Mouse (Mus musculus) embryonic facial prominence, embryonic 13.5 days (tissue): ENCODE data around the gene Rgs7bp. TPM values are rescaled to one million over a fixed set of nuclear protein-coding genes. Genes with fewer than 3 reads are reported as not detected.

Source experiments
- ATAC-seq: fragments of 200-750 bp; cut with Nextera tagmentation; 2 replicates; pipeline ENCODE4 v1.8.0; 2017; ENCODE audit warnings: low read depth; ENCODE audit not compliant: insufficient number of reproducible peaks, insufficient read depth, low FRiP score, low TSS enrichment
- H3K27ac ChIP-seq: fragments of 300-500 bp; sonication (generic); 2 replicates; pipeline ENCODE4 v1.5.1; 2015; ENCODE audit warnings: moderate library complexity, mild to moderate bottlenecking, inconsistent platforms
- H3K27me3 ChIP-seq: fragments of 300-500 bp; sonication (generic); 2 replicates; pipeline ENCODE4 v1.6.1; 2015; ENCODE audit warnings: mild to moderate bottlenecking, inconsistent platforms
- H3K36me3 ChIP-seq: fragments of 300-500 bp; sonication (generic); 2 replicates; pipeline ENCODE4 v1.6.1; 2015; ENCODE audit warnings: mild to moderate bottlenecking, inconsistent platforms
- H3K4me1 ChIP-seq: fragments of 300-500 bp; sonication (generic); 2 replicates; pipeline ENCODE4 v1.6.1; 2015; ENCODE audit warnings: inconsistent platforms
- H3K4me2 ChIP-seq: fragments of 300-500 bp; sonication (generic); 2 replicates; pipeline ENCODE4 v1.6.1; 2015; ENCODE audit warnings: moderate library complexity, mild to moderate bottlenecking, inconsistent platforms
- H3K4me3 ChIP-seq: fragments of 300-500 bp; sonication (generic); 2 replicates; pipeline ENCODE4 v1.5.1; 2015; ENCODE audit warnings: mild to moderate bottlenecking, inconsistent platforms
- H3K9ac ChIP-seq: fragments of 300-500 bp; sonication (generic); 2 replicates; pipeline ENCODE4 v1.6.1; 2015; ENCODE audit warnings: mild to moderate bottlenecking, inconsistent platforms
- H3K9me3 ChIP-seq: fragments of 300-500 bp; sonication (generic); 2 replicates; pipeline ENCODE4 v1.6.1; 2016; ENCODE audit warnings: inconsistent platforms
- WGBS: fragments of 180-500 bp; shearing (Covaris S2); methylation state at CpG from one replicate; pipeline ENCODE4 v1.1.7; 2015; ENCODE audit warnings: mixed read lengths; 5-methylcytosine and 5-hydroxymethylcytosine counted together
- polyA plus RNA-seq: library from polyadenylated mRNA; unstranded; fragments of >200 nt; fragmentation: Nextera tagmentation; extraction: Ambion mirVana; gene quantifications from 2 replicates; pipeline ENCODE4 v1.2.1, GENCODE M21; 2015

Rgs7bp gene
- polyA plus RNA-seq, result 2.3 and 2.7 TPM in 2 replicates

DNA sequence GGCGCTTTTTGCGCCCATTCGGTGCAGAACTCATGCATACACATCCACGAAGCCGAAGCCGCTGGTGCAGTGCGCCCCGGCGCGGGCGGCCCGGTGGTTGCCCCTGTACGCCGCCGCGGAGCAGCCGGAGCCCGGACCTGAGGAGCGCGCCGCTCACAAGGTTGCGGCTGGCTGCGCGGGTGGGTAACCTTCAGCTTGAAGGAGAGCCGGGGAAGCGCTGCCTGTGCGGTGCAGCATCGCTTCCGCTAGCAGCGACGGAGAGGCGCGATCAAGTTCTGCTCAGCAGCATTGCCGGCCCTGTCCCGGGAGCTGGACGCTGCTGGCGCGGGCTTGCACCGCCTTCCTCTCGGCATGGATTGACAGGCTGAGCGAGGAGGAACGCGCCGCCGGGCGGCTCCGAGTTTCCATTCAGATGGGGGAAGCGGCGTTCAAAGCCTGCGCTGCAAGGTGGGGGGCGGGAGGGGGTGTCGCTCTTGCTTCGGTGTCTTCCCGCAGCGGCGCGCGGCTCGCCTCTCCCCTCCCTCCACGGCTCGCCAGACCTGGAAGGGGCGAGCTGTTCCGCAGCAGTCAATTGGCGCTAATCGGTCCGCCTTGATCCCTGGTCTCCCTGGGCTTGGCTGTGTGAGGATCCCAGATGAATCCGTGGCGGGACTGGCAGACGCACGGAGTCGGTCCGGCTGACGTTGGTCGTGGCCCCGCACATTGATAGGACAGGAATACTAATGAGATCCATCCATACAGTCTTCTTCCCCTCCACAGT lies at the start of gene Rgs7bp:
TSS of gene Rgs7bp (minus strand) at position 750 of the 760 bp plus-strand sequence.
- Histone ChIP-seq H3K27ac (peak within 1 kb of the TSS; percentile 57), H3K4me1 (peaks cover 4% of the 10 kb centered on the region; the same call in 1 of the 2 replicates), H3K9me3 (no peaks in the 10 kb centered on the region), H3K9ac (peak within 1 kb of the TSS; percentile 75), H3K36me3 (no peaks in the 10 kb centered on the region), H3K4me2 (peak within 1 kb of the TSS; percentile 84), H3K4me3 (peak within 1 kb of the TSS; percentile 67), H3K27me3 (peaks cover 32% of the 10 kb centered on the region)
- under 1% methylated on average over 75 of the region's 75 CpGs for WGBS
- ATAC-seq, result peak; percentile 78

DNA sequence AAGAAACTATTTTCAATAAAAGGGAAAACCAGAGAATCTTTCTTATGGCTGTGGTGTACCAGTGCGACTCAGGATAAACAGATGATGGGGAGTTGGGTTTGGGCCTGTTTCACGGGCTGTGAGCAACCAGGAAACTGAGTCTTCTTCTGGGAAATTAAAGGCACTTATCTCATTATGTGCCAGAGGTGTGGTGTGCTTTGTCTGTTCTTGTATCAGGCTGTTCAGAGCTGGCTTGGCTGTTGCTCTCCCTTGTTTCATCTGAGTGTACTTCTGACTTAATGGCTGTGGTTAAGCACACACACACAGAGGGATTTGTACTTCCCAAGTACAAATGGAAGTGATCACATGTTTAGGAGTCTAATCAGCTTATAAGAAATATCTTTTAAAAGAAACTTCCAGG lies 49.7 kb upstream of the Rgs7bp start:
- Histone ChIP-seq H3K9ac (no peak overlapping the region), H3K4me1 (no peaks in the 10 kb centered on the region), H3K4me2 (no peak overlapping the region), H3K27ac (no peak overlapping the region), H3K9me3 (no peaks in the 10 kb centered on the region), H3K36me3 (no peaks in the 10 kb centered on the region), H3K4me3 (no peak overlapping the region), H3K27me3 (no peaks in the 10 kb centered on the region)
- 75% methylated on average over 2 of the region's 2 CpGs for WGBS
- no peak for ATAC-seq

DNA sequence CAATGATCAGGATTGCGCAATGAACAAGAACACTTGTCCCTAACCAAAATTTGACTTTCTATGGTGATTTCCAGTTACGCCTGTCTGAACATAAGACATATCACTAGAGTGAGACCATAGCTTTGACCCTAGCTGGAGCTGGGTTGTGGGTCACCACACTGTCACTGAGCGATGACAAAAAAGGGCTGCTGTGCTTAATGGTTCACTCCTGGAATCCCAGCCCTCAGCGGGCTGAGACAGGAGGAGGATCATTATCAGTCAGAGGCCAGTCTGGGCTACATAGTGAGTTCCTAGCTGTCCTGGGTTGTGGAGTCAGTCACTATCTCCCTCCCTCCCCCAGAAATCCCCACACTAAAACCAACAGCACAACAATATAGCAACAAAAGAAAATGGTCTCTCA lies 46.0 kb upstream of the Rgs7bp start:
- no peak overlapping the region for H3K27ac ChIP-seq
- H3K9me3 ChIP-seq, result no peaks in the 10 kb centered on the region
- no peaks in the 10 kb centered on the region for H3K4me1 ChIP-seq
- no peak for ATAC-seq
- WGBS, result 87% methylated on average over 4 of the region's 4 CpGs
- H3K36me3 ChIP-seq, result no peaks in the 10 kb centered on the region
- no peak overlapping the region for H3K4me3 ChIP-seq
- no peak overlapping the region for H3K4me2 ChIP-seq
- no peak overlapping the region for H3K9ac ChIP-seq
- H3K27me3 ChIP-seq, result no peaks in the 10 kb centered on the region

DNA sequence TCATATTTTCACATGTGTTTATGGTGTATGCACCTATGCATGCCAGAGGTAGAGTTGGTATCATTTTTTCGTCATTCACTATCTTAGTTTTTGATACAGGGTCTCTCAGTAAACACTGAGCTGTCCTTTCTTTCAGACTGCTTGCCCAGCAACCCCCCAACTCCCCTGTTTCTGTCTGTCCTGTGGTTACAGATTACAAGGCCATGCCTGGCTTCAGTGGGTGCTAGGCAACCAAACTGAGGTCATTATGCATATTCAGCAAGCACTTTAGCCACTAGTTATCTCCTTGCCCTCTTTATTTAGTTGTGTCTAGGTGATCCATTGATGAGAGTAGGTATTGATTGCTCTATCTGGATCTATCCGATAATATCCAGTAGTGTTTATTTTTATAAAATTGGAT lies 41.6 kb upstream of the Rgs7bp start:
- Histone ChIP-seq H3K27me3 (no peaks in the 10 kb centered on the region), H3K4me2 (no peak overlapping the region), H3K36me3 (no peaks in the 10 kb centered on the region), H3K27ac (no peak overlapping the region), H3K4me1 (no peaks in the 10 kb centered on the region), H3K4me3 (no peak overlapping the region), H3K9me3 (no peaks in the 10 kb centered on the region), H3K9ac (no peak overlapping the region)
- ATAC-seq, result no peak
- WGBS, result 85% methylated on average over 2 of the region's 2 CpGs

DNA sequence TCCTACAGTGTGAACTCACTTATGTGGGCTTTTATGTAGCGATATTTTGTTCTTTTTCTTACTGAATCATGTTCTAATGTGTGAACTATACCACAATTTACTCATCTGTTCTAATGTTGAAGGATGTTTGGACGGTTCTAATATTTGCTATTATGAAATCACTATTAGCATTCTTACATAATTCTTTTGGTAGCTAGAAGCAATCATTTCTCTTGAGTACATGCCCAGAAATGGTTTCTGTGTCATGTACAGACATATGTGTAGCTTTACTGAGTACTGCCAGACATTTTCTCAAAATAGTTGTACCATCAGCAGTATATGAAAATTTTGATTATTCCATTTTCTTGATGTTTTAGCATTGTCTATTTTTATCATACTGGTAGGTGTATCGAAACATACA lies 34.5 kb upstream of the Rgs7bp start:
- Histone ChIP-seq H3K27ac (no peak overlapping the region), H3K36me3 (no peaks in the 10 kb centered on the region), H3K4me1 (no peaks in the 10 kb centered on the region), H3K27me3 (no peaks in the 10 kb centered on the region), H3K9me3 (no peaks in the 10 kb centered on the region), H3K9ac (no peak overlapping the region), H3K4me3 (no peak overlapping the region), H3K4me2 (no peak overlapping the region)
- no peak for ATAC-seq
- 91% methylated on average over 3 of the region's 3 CpGs for WGBS

DNA sequence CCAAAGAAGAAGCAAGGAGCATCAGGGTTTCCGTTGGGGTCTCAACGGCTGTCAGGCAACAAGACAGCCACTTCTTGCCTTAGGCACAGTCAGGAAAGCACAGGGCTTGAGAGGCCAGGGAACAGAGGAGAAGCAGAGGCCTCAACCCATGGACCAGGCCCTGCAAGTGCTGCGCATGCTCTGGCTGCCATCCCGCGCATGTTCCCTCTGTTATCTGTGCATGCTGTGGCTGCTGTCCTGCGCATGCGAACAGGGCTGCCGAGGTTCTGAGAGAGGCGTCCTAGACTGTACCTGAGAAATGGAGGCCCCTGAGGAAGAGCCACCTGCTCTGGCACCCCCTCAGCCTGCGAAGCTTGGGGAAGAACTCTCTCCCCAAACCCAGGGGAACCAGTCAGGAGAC lies 27.1 kb upstream of the Rgs7bp start, which contains the start of gene 4933425L06Rik:
TSS of gene 4933425L06Rik (plus strand) at position 261 of the 400 bp plus-strand sequence.
- Histone ChIP-seq H3K9ac (no peak within 1 kb of the TSS), H3K4me1 (no peaks in the 10 kb centered on the region), H3K27me3 (no peaks in the 10 kb centered on the region), H3K27ac (no peak within 1 kb of the TSS), H3K9me3 (no peaks in the 10 kb centered on the region), H3K4me2 (no peak within 1 kb of the TSS), H3K4me3 (no peak within 1 kb of the TSS), H3K36me3 (no peaks in the 10 kb centered on the region)
- no peak for ATAC-seq
- 88% methylated on average over 10 of the region's 10 CpGs for WGBS

DNA sequence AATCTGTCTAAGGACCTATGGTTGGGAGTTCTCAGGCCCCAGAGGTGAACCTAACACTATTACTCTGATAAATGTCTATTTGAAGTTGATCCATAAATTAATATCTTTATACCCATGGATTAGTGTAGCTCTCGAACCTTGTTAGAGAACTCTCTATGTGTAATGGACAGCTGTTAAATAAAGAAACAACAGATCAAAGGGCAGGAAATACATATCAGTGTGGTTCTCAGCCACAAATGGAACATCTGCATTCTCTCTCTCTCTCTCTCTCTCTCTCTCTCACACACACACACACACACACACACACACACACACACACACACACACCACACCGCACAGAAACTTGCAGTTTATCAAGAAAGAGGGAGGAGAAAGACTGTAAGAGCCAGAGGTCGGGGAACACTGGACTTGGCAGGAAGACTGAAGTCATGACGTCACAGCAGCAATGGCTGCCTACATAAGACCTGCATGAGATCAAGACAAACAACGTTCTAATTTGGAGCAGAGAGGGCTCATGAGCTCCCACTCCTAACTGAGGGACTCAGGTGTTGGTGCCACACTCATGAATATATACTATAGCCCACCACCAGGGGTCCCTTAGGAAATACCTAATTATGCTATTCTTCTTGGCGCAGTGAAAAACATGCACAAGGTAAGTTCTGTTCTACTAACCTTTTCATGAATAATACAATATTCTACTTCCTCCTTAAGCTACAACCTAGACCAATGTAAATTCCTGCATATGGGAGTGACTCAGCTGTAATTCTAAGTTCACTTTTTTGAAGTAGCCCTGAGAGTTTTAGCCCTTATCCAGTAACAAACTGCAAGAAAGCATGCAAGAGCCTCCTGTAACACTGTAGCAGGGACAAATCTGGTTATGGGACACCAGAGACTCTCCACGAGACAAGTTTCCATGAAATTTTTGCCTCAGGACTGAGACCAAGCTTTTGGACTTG lies 12.4 kb upstream of the Rgs7bp start:
- H3K4me3 ChIP-seq, result no peak overlapping the region
- no peak overlapping the region for H3K4me2 ChIP-seq
- H3K27ac ChIP-seq, result no peak overlapping the region
- no peaks in the 10 kb centered on the region for H3K36me3 ChIP-seq
- H3K9ac ChIP-seq, result no peak overlapping the region
- 72% methylated on average over 7 of the region's 7 CpGs for WGBS
- no peaks in the 10 kb centered on the region for H3K4me1 ChIP-seq
- H3K9me3 ChIP-seq, result no peaks in the 10 kb centered on the region
- H3K27me3 ChIP-seq, result no peaks in the 10 kb centered on the region
- no peak for ATAC-seq

DNA sequence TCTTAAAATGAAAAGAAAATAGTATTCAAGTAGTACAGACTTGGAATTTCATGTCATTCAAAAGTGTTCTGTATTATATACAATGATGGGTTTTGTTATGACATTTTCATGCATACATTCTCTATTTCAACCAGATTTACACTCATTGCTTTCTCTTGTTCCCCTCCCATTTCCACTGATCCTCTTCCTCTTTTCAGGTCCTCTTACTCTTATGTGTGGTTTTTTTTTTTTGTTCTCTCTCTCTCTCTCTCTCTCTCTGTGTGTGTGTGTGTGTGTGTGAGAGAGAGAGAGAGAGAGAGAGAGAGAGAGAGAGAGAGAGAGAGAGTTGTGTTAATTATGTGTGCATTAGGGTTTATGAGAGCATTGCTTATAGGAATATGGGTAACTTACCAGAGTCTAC lies 11.4 kb upstream of the Rgs7bp start:
- no peaks in the 10 kb centered on the region for H3K9me3 ChIP-seq
- H3K27ac ChIP-seq, result no peak overlapping the region
- ATAC-seq, result no peak
- H3K4me2 ChIP-seq, result no peak overlapping the region
- no peaks in the 10 kb centered on the region for H3K36me3 ChIP-seq
- no peaks in the 10 kb centered on the region for H3K4me1 ChIP-seq
- H3K27me3 ChIP-seq, result no peaks in the 10 kb centered on the region
- H3K4me3 ChIP-seq, result no peak overlapping the region
- H3K9ac ChIP-seq, result no peak overlapping the region

DNA sequence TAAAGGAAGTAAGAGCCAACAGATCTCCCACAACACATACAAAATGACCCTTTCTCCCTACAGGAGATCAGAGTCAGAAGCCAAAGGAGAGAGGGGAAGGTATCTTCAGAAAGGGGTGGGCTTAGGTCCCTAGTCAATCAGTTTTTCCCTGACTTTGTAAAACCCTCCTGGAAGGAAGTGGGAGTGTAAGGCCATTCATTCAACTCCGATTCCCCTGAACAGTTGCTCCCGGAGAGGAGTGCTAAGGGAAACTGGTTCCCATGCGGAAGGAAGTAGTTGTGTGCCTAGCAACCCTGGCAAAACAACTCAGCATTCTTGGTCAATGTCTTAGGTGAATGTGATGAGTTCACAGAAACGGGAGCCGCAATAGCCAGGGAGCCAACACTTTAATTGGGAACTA lies 644 bp upstream of the Rgs7bp start:
- Histone ChIP-seq H3K4me1 (peaks cover 4% of the 10 kb centered on the region; the same call in 1 of the 2 replicates), H3K36me3 (no peaks in the 10 kb centered on the region), H3K27me3 (peaks cover 32% of the 10 kb centered on the region), H3K4me3 (peak overlapping the region; percentile 67; the same call in 1 of the 2 replicates), H3K4me2 (peak overlapping the region; percentile 84), H3K9ac (no peak overlapping the region), H3K27ac (no peak overlapping the region), H3K9me3 (no peaks in the 10 kb centered on the region)
- no peak for ATAC-seq
- WGBS, result 13% methylated on average over 5 of the region's 5 CpGs

DNA sequence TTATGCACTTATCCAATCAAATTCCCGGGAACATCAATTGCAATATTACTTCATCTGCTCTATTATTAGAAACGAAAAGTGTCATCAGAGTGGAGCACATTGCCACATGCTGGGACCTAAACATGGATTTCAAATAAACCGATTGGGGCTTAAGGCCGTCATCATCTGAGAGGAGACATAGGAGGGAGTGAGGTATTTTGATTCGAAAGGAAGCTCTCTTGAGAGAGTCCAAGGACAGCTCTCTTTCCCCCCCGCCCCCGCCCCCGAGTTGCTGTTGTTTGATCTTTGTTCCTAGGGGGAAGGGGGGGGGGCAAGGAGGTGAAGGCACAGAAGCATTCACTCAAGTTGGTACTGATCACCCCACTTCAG lies 195 bp upstream of the Rgs7bp start:
- WGBS, result under 1% methylated on average over 8 of the region's 8 CpGs
- no peak for ATAC-seq
- Histone ChIP-seq H3K4me2 (peak overlapping the region; percentile 84), H3K27ac (no peak overlapping the region), H3K27me3 (peaks cover 32% of the 10 kb centered on the region), H3K9ac (peak overlapping the region; percentile 75), H3K36me3 (no peaks in the 10 kb centered on the region), H3K9me3 (no peaks in the 10 kb centered on the region), H3K4me1 (peaks cover 4% of the 10 kb centered on the region; the same call in 1 of the 2 replicates), H3K4me3 (peak overlapping the region; percentile 67)

DNA sequence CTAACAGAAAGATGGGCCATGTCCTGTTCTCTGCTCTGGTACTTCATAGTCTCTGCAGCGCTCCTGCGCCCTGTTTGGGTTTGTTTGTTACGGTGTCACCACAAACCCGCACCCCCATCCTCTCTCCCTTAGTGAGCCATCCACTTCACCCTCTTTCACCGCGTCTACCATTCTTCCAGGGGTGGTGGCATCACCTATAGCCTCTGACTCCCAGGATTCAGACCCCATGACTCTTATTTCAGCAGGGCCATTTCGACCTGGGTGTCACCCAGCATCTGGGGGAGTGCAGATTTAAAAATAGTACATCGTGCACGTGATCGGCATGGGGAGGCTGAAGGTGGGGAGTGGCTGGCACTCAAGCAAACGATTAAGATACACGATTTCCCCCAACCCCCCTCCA lies 1.1 kb downstream of the Rgs7bp start:
- Histone ChIP-seq H3K9ac (peak overlapping the region; percentile 75), H3K27me3 (peaks cover 32% of the 10 kb centered on the region)
- no peak for ATAC-seq

More for the DNA sequence above, 1.1 kb downstream of the Rgs7bp start:
- Histone ChIP-seq H3K9me3 (no peaks in the 10 kb centered on the region), H3K4me3 (peak overlapping the region; percentile 67), H3K4me2 (peak overlapping the region; percentile 84), H3K36me3 (no peaks in the 10 kb centered on the region), H3K27ac (no peak overlapping the region), H3K4me1 (peaks cover 4% of the 10 kb centered on the region; the same call in 1 of the 2 replicates)
- WGBS, result under 1% methylated on average over 12 of the region's 12 CpGs
